Mouse (Mus musculus) myocyte (in vitro differentiated cells): ENCODE data around the gene Ppp2r2d.

Source experiments
- CEBPB ChIP-seq: IDR thresholded peaks from 2 replicates; pipeline ENCODE4 v1.6.1; 2011; ENCODE audit warnings: mild to moderate bottlenecking, moderate library complexity; ENCODE audit not compliant: poor library complexity, insufficient read depth, severe bottlenecking
- MAX ChIP-seq: IDR thresholded peaks from one replicate; pipeline ENCODE4 v1.6.1; 2011; ENCODE audit warnings: low read depth, mild to moderate bottlenecking, control low read depth
- MYOD1 ChIP-seq, 3 experiments: IDR thresholded peaks; one replicate each; pipeline ENCODE4 v1.6.1; 2011; ENCODE audit warnings: control low read depth in 2 of 3, low read depth in 2 of 3, mild to moderate bottlenecking in 2 of 3, moderate library complexity in 1 of 3; ENCODE audit not compliant: insufficient read length in 2 of 3, control insufficient read depth in 1 of 3
- POLR2A ChIP-seq: IDR thresholded peaks from one replicate; pipeline ENCODE4 v1.6.1; 2011; ENCODE audit warnings: low read depth, mild to moderate bottlenecking, control low read depth, moderate library complexity; ENCODE audit not compliant: insufficient read length
- POLR2AphosphoS2 ChIP-seq: IDR thresholded peaks from one replicate; pipeline ENCODE4 v1.6.1; 2011; ENCODE audit warnings: low read depth, control low read depth; ENCODE audit not compliant: insufficient read length
- TCF3 ChIP-seq: IDR thresholded peaks from one replicate; pipeline ENCODE4 v1.6.1; 2011; ENCODE audit warnings: low read depth, control low read depth; ENCODE audit not compliant: insufficient read length

DNA sequence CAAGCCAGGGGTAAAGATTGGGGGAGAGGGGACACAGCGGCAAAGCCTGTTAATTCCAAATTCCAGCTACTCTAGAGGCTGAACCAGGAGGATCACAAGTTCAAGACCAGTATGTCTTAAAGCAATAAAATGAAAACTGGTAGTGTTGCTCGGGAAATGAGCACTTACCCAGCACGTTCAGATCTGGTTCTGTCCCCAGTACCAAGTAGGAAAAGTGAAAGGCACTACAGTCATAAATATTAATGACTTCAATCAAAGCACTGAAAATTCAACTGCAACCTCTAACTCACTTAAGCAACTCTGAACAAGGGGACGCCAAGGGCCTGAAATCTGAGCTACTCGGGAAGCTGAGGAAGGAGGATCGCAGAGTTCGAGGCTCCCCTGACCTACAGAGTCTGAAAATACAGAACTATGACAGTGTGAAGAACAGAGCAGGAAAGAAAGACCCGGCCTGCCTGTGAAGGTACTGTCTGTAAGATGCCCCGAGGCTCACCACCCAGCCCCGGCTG, 62.9 kb downstream of the Ppp2r2d start:
- TF ChIP-seq POLR2A: no peak
- TF ChIP-seq TCF3: no peak
- TF ChIP-seq POLR2AphosphoS2: no peak
- TF ChIP-seq MYOD1 (IDR thresholded peaks at IDR 0.05; ENCODE audit: control insufficient read depth in 1 of 3, insufficient read length in 2 of 3, low read depth in 2 of 3): no peak
- no peak for TF ChIP-seq MAX
- no peak for TF ChIP-seq CEBPB
